Mouse (Mus musculus) forebrain, embryonic 10.5 days (tissue): ENCODE measurements around the gene Tdrd12. TPM values are rescaled to one million over a fixed set of nuclear protein-coding genes. Genes with fewer than 3 reads are reported as not detected.
"Not testable (repeated sequence)": the region's sequence is repeated elsewhere in the genome, so short reads cannot be mapped to it uniquely, and the experiment has no call there.

Experiments used
- DNase-seq: peaks from one replicate; pipeline ENCODE4 v3.0.0-alpha.2; 2017; ENCODE audit warnings: low spot score; ENCODE audit errors: extremely low spot score
- H3K27ac ChIP-seq: fragments of 300-500 bp; sonication (generic); 2 replicates; pipeline ENCODE4 v1.5.1; 2016; ENCODE audit warnings: mild to moderate bottlenecking
- H3K27me3 ChIP-seq: fragments of 300-500 bp; sonication (generic); 2 replicates; pipeline ENCODE4 v1.6.1; 2016; ENCODE audit warnings: mild to moderate bottlenecking; ENCODE audit not compliant: poor library complexity, severe bottlenecking
- H3K36me3 ChIP-seq: fragments of 300-500 bp; sonication (generic); replicated peaks from 2 replicates; pipeline ENCODE4 v1.6.1; 2016; ENCODE audit warnings: mild to moderate bottlenecking, moderate library complexity
- H3K4me1 ChIP-seq: fragments of 300-500 bp; sonication (generic); 2 replicates; pipeline ENCODE4 v1.6.1; 2016
- H3K4me3 ChIP-seq: fragments of 300-500 bp; sonication (generic); 2 replicates; pipeline ENCODE4 v1.5.1; 2016; ENCODE audit warnings: mild to moderate bottlenecking, moderate library complexity
- H3K9me3 ChIP-seq: fragments of 300-500 bp; sonication (generic); 2 replicates; pipeline ENCODE4 v1.6.1; 2016; ENCODE audit warnings: mild to moderate bottlenecking, moderate library complexity
- WGBS: fragments of 180-500 bp; shearing (Covaris S2); methylation state at CpG from one replicate; pipeline ENCODE4 v1.1.7; 2016; 5-methylcytosine and 5-hydroxymethylcytosine counted together
- polyA plus RNA-seq: library from polyadenylated mRNA; unstranded; fragments of >200 nt; fragmentation: Nextera tagmentation; extraction: Ambion mirVana; gene quantifications from 2 replicates; pipeline ENCODE4 v1.2.1, GENCODE M21; 2016

Gene Tdrd12
- polyA plus RNA-seq, 1 experiment from 2014 or later, result 0.15 TPM

DNA sequence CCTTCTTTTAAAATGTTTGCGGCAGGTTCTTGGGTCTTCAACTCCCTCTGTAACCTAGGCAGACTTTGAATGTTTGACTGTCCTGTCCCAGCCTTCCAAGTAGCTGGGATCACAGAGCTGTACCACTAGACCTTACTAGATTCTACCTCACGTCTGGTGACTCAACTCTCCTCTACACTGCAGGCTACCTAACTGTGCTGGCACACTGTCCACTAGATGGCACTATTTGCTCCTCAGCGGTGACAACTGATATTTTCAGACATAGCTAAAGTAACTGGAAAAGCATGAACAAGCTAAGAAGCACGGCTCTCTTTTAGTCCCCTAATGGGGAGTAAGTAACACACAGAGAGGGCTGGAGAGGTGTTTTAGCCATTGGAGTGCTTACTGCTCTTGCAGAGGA is 8.3 kb upstream of the Tdrd12 start:
- 37% methylated on average over 4 of the region's 4 CpGs for WGBS
- H3K9me3 ChIP-seq, result no peaks in the 10 kb centered on the region
- H3K4me3 ChIP-seq, result no peak overlapping the region
- peaks cover 36% of the 10 kb centered on the region for H3K36me3 ChIP-seq
- DNase-seq, result peak; percentile 52
- H3K27ac ChIP-seq, result no peak overlapping the region
- H3K4me1 ChIP-seq, result no peaks in the 10 kb centered on the region
- no peaks in the 10 kb centered on the region for H3K27me3 ChIP-seq

DNA sequence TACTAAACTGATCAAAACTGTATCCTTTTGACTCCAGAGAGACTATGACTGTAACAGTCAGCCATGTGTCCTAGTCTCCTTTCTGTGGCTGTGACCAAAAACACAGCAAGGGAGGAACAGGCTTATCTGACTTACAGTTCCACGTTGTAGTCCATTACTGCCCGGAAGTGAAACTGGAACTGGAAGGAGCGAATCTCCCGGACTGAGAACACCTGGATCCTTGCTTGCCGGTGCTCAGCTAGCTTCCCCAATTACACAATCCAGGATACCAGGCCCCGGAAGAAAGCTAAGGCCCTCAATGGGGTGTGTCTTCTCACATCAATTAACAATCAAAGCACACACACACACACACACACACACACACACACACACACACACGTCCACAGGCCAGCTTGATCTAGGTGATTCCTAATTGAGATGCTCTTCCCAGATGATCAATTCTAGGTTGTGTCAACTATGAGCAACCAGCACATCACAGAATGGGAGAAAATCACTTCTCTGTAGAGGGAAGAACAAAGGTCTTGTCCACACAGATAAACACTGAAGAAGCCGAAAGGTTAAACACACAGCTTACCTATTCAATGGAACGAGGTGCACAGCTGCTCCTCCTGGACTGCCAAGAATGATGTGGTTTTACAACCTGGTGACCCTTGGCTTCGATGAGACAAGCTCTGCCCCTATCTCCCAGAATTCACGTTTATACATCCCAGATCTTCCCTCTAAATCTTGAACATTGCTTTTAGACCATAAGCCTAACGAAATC is 1.6 kb downstream of the Tdrd12 start:
- DNase-seq, result no peak
- Histone ChIP-seq H3K27ac (no peak overlapping the region), H3K27me3 (no peaks in the 10 kb centered on the region), H3K9me3 (no peaks in the 10 kb centered on the region), H3K36me3 (no peaks in the 10 kb centered on the region), H3K4me1 (no peaks in the 10 kb centered on the region), H3K4me3 (no peak overlapping the region)
- WGBS, result 83% methylated on average over 12 of the region's 12 CpGs

DNA sequence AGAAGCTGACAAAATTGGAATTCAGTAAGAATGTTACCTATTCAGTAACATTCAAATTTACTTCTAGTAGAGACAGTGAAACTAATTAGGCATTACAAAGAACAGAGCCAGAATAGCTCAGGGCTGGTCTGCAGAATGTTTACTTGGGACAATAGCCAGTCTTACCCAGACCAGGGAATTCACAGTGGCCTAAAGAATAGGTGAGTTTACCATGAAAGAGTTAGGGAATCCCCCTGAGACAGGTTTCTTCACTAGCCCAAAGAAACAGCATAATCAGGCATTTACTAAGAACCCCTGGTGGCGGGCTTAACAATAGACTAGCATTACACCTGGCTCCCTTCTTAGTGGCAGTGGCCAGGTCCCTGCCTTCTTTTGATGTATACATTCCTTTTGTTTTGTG is 7.0 kb downstream of the Tdrd12 start:
- H3K9me3 ChIP-seq, H3K4me1 ChIP-seq, DNase-seq, H3K4me3 ChIP-seq, H3K27ac ChIP-seq, H3K27me3 ChIP-seq, H3K36me3 ChIP-seq: not testable (repeated sequence)
- WGBS, result 37% methylated on average over 1 of the region's 1 CpGs

DNA sequence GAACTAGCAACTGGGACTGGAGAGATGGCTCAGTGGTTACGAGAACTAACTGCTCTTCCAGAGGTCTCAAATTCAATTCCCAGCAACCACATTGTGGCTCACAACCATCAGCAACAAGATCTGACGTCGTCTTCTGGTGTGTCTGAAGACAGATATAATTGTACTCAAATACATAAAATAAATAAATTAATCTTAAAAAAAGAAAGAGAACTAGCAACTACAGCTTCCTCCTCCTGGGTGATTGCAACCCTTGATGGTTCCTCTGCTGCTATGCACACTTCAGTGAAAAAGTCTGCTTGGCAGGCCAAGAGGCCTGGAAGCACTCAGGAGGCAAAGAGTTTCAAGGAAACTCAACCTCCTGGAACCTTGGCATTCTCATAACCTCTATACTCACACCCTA is 7.5 kb downstream of the Tdrd12 start:
- H3K27me3 ChIP-seq, result no peaks in the 10 kb centered on the region
- DNase-seq, result no peak
- WGBS, result 77% methylated on average over 3 of the region's 3 CpGs
- H3K36me3 ChIP-seq, result no peaks in the 10 kb centered on the region
- H3K27ac ChIP-seq, result no peak overlapping the region
- no peaks in the 10 kb centered on the region; the same call in 1 of the 2 replicates for H3K9me3 ChIP-seq
- H3K4me3 ChIP-seq, result no peak overlapping the region
- H3K4me1 ChIP-seq, result no peaks in the 10 kb centered on the region

DNA sequence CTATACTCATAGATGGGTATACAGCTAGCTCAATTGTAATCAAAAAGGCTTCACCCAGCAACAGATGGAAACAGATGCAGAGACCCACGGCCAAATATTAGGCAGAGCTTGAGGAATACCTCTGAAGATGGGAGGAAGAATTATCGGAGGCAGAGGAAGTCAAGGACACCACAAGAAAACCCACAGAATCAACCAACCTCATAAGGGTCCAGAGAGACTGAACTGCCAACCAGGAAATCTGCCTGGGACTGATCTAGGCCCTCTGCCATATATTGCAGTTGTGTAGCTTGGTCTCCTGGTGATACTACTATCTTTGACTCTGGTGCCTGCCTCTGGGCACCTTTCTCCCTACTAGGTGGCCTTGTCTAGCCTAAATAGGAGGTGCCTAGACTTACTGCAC is 10.8 kb downstream of the Tdrd12 start:
- Histone ChIP-seq H3K27ac (no peak overlapping the region), H3K36me3 (no peaks in the 10 kb centered on the region), H3K4me3 (no peak overlapping the region), H3K9me3 (no peaks in the 10 kb centered on the region; the same call in 1 of the 2 replicates), H3K4me1 (no peaks in the 10 kb centered on the region), H3K27me3 (no peaks in the 10 kb centered on the region)
- 91% methylated on average over 2 of the region's 2 CpGs for WGBS
- no peak for DNase-seq

DNA sequence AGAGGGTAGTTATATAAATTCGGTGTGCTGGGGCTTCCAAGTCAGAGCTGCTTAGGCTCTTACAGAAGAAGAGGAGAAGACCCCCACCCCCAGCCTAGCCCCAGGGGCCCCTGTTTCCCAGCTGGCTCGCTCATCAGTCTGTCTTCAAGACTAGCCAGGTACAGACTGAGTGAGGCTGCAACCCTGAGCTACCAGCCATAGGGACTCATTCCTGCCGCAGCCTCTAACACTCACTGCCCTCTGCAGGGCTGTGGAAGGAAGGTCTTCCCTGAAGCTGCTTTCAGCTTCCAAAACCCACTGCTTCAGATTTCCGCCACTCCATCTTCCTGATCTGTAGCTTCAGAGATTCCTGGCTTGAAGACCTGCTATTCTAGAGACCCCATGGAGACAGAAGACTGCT is 35.5 kb downstream of the Tdrd12 start:
- 18% methylated on average over 4 of the region's 4 CpGs for WGBS
- peak; percentile 31 for DNase-seq

DNA sequence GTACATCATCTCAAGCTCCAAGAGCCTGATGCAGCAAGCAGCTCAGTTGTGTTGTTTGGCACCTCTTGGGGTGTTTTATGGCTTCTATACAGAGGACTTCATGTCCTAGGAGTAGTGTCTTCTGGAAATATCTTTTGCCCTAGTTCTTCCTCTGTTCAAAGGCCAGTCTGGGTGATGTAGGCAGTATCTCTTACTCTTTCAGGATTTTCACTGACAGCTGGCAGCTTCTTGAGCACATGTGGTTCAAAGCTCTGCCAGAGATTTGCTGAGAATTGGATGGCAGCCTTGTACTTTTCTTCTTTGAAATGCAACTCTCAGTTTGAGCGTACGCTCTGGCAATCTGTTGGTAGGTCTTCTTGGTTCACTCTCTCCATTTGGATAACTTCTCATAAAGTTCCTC is 40.0 kb downstream of the Tdrd12 start:
- DNase-seq, result no peak
- Histone ChIP-seq H3K27ac (no peak overlapping the region), H3K36me3 (no peaks in the 10 kb centered on the region), H3K27me3 (no peaks in the 10 kb centered on the region), H3K9me3 (no peaks in the 10 kb centered on the region), H3K4me1 (peaks cover 5% of the 10 kb centered on the region), H3K4me3 (no peak overlapping the region)
- WGBS, result 100% methylated on average over 2 of the region's 2 CpGs

More for the DNA sequence above, 35.5 kb downstream of the Tdrd12 start:
- Histone ChIP-seq H3K27me3 (no peaks in the 10 kb centered on the region), H3K27ac (no peak overlapping the region), H3K9me3 (no peaks in the 10 kb centered on the region), H3K4me1 (peaks cover 5% of the 10 kb centered on the region), H3K36me3 (no peaks in the 10 kb centered on the region), H3K4me3 (no peak overlapping the region)

DNA sequence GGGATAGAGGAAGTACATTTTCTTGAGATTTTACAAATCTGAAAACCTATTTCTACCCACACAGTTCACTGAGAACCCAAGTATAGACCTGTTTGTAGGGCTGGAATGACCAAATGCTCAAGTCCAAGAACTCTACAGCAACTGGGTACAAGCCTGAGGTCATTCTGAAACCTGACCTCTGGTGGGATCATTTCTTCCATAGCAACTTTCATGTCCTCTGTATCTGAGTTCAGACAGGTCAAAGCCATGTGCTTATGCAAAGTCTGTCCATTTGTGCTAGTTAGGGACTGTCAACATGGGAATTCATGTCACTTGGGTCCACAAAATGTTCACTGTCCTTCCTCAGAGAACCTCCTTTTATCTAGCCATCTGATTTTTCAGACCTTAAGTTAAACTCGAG is 46.5 kb downstream of the Tdrd12 start:
- Histone ChIP-seq H3K27me3 (no peaks in the 10 kb centered on the region), H3K4me3 (no peak overlapping the region), H3K36me3 (no peaks in the 10 kb centered on the region), H3K4me1 (no peaks in the 10 kb centered on the region; the same call in 1 of the 2 replicates), H3K9me3 (no peaks in the 10 kb centered on the region), H3K27ac (no peak overlapping the region)
- DNase-seq, result no peak
- 72% methylated on average over 1 of the region's 1 CpGs for WGBS

DNA sequence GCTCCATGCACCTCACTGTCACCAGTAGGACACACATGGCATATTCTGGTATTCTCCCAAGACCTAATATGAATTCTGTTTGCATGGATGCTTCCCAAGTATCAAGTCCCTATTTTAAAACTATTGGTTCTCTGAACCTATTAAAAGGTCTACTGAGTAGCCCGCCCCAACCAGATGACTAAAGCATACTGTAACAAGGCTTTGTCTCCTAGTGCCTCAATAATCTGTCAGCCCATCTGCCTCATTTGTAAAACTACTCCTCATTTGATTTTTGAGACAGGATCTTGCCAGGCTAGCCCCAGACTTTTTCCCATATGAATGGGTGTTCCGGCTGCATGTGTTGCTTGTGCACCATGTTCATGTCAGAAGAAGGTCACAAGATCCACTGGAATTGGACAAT is 47.4 kb downstream of the Tdrd12 start:
- H3K9me3 ChIP-seq, result no peaks in the 10 kb centered on the region
- no peak for DNase-seq
- 95% methylated on average over 2 of the region's 2 CpGs for whole genome bisulfite sequencing

DNA sequence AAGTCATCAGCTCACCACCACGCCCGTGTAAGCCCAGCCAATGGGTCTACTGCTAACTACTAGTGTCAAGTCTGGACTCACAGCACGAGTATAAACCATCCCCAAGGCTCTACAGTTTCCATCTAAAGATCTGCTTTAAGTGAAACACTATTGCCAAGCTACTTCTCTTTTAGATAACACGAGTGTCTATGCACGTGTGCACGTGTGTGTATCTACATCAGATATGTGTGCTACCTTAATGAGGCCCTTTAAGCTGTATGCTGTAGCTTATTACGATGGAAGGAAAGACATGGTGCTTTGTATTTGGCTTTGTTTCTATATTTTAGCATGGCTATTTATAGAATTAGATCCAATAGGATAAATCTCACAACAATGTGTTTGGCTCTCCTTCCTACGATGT is 51.0 kb downstream of the Tdrd12 start:
- no peaks in the 10 kb centered on the region for H3K27me3 ChIP-seq
- WGBS, result 89% methylated on average over 8 of the region's 8 CpGs
- no peak overlapping the region for H3K4me3 ChIP-seq
- no peaks in the 10 kb centered on the region for H3K4me1 ChIP-seq
- no peak overlapping the region for H3K27ac ChIP-seq
- no peak for DNase-seq
- no peaks in the 10 kb centered on the region for H3K9me3 ChIP-seq
- H3K36me3 ChIP-seq, result no peaks in the 10 kb centered on the region

More for the DNA sequence above, 47.4 kb downstream of the Tdrd12 start:
- Histone ChIP-seq H3K27me3 (no peaks in the 10 kb centered on the region), H3K36me3 (no peaks in the 10 kb centered on the region), H3K4me3 (no peak overlapping the region), H3K27ac (no peak overlapping the region), H3K4me1 (no peaks in the 10 kb centered on the region; the same call in 1 of the 2 replicates)

DNA sequence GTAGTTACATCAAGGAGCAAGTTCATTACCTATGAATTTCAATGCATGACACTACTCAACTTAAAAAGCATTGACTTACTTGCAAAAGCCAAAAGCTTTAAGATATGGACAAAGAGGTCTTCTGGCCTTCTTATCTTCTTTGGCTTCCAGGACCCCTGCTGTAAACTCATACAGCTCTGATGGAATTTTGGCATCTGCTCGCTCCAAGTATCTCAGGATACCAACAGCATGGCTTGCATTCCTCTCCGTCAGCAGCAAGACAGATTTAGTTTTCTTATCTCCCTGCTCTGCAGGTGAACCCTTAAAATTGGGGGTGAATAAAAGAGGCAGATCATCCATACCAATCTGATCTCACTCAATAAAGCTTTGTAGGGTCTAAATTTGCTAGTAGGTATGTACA is 52.4 kb downstream of the Tdrd12 start:
- WGBS, result 85% methylated on average over 2 of the region's 2 CpGs
- Histone ChIP-seq H3K9me3 (no peaks in the 10 kb centered on the region), H3K36me3 (no peaks in the 10 kb centered on the region), H3K27ac (no peak overlapping the region), H3K4me3 (no peak overlapping the region), H3K4me1 (no peaks in the 10 kb centered on the region), H3K27me3 (no peaks in the 10 kb centered on the region)
- DNase-seq, result no peak

DNA sequence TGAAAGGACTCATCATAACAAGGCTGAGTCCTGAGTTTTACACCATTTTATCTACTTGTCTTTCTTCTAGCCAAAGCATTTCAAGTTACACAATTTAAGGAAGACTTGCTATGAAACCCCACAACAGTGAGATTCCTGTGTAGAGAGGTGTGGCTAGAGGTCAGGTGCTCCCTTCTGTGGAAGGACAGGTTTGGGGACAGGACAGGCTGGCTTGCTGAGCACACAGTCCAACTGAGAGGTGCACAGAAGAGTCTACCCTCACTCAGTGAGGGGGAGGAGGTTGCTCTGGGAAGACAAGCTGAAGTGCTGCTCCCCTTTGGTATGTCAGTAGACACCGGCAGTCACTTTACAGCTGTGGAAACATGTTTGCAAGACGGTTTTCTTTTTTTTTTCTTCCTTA is 61.1 kb downstream of the Tdrd12 start:
- 83% methylated on average over 2 of the region's 2 CpGs for WGBS
- DNase-seq, result no peak
- Histone ChIP-seq H3K27ac (no peak overlapping the region), H3K4me1 (no peaks in the 10 kb centered on the region), H3K27me3 (no peaks in the 10 kb centered on the region), H3K4me3 (no peak overlapping the region), H3K9me3 (no peaks in the 10 kb centered on the region), H3K36me3 (no peaks in the 10 kb centered on the region)

DNA sequence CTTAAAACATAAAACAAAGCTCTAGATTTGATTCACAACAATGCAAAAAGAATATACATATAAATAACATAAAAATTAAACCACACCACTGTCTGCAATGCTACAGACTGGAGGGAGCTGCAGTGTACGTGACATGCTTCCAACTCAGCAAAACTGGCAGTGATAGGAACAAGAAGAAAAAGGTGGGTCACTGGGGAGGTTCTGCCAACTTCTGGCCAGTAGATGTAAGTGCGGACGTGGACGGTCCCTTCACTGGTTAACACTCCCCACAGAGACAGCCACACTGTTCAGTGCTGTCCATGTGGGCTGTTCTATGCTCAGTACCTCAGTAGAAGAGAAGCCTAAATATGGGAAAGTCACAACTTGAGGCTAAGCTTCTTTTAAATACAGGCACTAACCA is 66.8 kb downstream of the Tdrd12 start:
- 47% methylated on average over 4 of the region's 4 CpGs for WGBS
- no peak for DNase-seq
- Histone ChIP-seq H3K27ac (no peak overlapping the region), H3K27me3 (no peaks in the 10 kb centered on the region), H3K4me1 (no peaks in the 10 kb centered on the region), H3K36me3 (no peaks in the 10 kb centered on the region), H3K4me3 (no peak overlapping the region), H3K9me3 (no peaks in the 10 kb centered on the region)

DNA sequence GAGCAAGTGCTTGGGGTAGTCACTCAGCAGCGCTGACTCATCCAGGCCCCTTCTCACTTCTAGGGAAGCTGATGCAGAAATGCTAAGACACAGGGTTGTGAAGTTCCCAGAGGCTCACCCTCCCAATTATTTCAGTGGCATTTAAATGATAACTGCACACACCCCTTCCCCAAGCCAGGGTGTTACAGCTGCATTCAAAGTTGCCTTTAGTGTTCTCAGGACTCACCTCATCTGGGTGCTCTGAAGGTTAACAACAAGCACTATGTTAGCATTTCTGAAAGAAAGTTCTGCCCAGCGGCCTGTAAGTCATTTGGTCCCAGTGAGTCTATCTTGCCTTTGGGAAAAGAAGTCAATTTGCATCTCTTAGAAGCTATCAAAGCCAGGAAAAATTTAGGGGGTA is 69.7 kb downstream of the Tdrd12 start:
- no peak for DNase-seq
- no peak overlapping the region for H3K4me3 ChIP-seq
- H3K27me3 ChIP-seq, result no peaks in the 10 kb centered on the region
- WGBS, result 74% methylated on average over 2 of the region's 2 CpGs
- no peaks in the 10 kb centered on the region for H3K4me1 ChIP-seq
- H3K36me3 ChIP-seq, result no peaks in the 10 kb centered on the region
- H3K27ac ChIP-seq, result no peak overlapping the region
- no peaks in the 10 kb centered on the region for H3K9me3 ChIP-seq
